Mouse (Mus musculus) c-Kit-negative CD71-positive TER-119-positive erythroid progenitor cells, embryonic 14.5 days (primary cell): ENCODE results near the gene Swap70.

ENCODE experiments used
- DNase-seq: peaks from one replicate; pipeline ENCODE4 v3.0.0-alpha.2; 2013; ENCODE audit warnings: low read depth, low spot score

Swap70 gene

GRCm38 (mm10) chr7:110237837-110238451 is 16.4 kb downstream of the Swap70 start:
- no peak for DNase-seq

GRCm38 (mm10) chr7:110239590-110239989 is 18.1 kb downstream of the Swap70 start:
- DNase-seq: no peak

DNA sequence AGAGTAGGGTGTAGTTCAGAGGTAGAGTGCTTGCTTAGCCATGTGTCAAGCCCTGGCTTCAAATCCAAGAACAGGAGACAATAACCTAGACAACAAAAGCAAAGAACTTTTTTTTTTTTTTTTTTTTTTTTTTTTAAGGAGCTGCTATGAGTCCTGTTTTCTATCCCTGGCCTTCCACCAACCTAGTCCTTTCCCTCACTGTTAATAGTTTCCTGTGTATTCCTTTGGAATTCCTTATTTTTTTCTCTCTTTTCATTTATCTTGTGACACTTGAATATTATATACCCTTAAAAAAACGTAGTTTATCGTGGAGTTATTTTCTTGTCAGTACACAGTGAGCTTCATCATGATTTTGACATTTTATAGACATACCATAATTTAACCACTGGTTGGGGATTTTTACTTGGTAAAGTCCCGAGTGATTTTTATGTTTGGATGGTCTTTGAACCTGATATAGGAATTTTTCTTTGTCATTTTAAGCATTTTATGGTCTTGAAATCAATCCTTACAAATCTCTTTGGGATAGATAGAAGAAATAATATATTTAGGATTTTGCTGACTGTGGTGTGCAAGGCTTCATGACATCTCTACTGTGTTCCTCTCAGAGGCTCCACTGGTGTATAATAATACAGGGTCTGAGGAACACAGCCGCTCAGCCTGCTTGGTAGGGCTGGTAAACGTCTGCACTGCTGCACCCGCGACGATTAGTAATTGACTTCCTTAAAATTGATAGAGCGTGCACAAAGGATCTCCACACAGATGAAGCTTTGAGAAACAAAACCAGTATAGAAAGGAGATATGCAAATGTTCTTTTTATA is 20.2 kb downstream of the Swap70 start:
- DNase-seq: no peak

DNA sequence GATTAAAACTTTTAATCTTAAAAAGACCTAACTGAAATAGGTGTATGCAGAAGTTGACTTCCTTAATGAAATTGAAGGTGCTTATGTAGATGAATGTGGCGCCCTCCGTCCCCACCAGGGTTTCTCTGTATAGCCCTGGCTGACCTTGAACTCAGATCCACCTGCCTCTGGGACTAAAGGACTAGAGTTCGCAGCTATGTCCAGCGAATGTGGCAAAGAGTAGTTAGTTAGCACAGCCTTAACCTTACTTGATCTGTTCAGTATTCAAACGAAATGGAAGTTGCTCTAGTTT is 20.7 kb downstream of the Swap70 start:
- no peak for DNase-seq

DNA sequence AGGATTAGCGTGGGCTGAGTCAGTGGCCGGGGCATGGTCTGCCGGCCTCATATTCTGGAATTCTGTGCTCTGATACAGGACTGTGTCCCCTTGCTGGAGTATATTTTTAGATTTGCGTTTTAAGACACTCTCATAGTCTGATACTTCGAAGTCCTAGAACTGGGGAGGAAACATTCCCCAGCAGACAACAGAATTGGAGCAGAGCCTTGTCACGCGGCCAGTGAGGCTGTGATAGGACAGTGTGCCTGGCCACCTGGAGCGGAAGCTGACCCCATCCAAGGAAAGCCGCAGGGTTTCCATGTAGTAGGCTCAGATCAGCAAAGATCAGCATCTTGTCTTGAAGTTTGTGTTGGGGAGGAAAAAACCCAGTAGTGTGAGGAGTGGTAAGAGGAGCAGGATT is 23.6 kb downstream of the Swap70 start:
- no peak for DNase-seq

- no peak for DNase-seq
Measured at GRCm38 (mm10) chr7:110246526-110246925, 25.0 kb downstream of the Swap70 start.

GRCm38 (mm10) chr7:110247801-110248200 is 26.3 kb downstream of the Swap70 start:
- no peak for DNase-seq

- DNase-seq: no peak
Measured at GRCm38 (mm10) chr7:110248677-110249076, 27.2 kb downstream of the Swap70 start.

DNA sequence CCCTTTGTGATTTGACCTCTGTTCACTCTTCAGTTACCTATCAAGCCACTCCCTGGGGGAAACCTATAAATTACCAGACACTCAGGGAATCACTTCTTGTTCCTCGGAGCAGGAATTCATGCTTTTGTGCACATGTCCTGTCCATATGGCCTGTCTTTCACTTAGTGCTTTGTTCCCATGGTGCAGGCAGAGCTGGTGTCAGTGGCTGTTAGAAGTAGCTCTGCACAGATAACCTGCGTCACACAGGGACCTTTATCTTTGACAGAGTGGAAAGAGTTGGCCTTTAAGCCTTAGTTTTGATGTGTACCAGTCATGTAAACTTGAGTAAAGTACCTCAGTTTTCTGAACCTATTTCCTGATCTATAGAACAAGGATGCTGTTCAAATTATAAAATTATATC is 32.4 kb downstream of the Swap70 start:
- no peak for DNase-seq

- no peak for DNase-seq
Measured at GRCm38 (mm10) chr7:110254395-110254794, 32.9 kb downstream of the Swap70 start.

- no peak for DNase-seq
Measured at GRCm38 (mm10) chr7:110257059-110257458, 35.5 kb downstream of the Swap70 start.

DNA sequence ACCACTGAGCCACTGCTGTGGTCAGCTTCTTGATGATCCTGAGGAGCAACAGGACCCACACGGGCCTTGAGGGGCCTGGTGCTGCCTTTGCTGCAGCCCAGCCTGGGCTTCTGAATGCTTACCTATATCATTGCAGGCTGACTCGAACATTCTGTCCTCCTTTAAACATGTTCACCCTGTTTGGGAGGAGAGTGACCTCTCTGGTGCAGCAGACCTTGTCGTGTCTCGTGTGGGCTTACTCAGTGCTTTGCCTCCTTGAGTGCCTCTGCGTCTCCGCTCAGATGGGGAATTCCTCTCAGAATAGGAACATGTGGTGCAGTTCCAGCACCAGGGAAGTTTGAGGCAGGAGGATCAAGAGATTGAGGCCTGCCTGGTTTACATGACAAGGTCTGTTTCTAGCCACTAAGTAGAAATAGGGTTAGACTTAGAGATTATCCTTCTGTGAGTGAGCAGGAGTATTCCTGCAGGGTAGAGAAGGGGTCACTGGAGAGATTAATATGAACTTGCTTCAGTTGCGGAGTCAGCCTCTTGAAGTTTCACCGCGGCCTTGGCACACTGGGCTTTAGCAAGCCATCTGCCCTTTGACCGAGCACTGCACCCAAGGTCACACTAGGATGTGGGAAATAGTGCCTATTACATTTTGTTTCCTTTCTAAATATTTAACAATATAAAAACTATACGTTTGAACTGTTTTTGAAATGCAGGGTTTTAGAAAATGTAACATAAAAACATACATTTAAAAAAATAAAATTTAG is 36.9 kb downstream of the Swap70 start:
- no peak for DNase-seq

DNA sequence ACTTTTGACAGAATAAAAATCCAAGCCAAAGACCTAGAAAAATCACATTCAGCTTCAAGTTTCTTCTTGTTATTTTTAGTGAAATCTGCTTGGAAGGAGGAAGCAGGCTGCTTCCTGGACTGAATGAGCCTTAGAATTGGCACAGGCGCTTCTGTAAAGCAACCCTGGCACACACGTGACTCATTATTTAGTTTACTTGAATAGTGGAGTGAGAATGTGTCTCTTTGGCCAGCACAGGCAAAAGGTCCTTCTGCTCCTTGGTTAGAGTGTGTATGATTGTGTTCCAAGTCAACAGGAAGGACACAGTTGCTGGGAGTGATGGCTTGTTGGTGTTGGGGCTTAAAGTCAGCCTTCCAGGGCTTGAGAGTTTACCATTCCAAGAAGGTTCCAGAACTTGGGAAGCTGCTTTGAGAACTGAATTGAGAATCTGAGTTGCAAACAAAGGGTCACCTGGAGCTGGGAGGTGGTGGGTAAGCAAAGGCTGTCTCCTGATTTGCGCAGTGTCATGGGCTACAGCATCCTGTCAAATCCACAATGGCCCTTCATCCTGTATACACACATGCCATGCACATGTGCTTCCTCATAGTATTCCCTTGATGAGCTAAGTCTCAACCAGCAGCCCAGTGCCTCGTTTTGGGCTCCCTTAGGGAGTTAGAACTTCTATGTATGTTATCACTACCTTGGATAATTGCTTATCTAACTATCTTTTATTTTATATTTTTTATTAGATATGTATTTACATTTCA is 38.6 kb downstream of the Swap70 start:
- no peak for DNase-seq

- DNase-seq: no peak
Measured at GRCm38 (mm10) chr7:110261807-110262206, 40.3 kb downstream of the Swap70 start.

GRCm38 (mm10) chr7:110262661-110263060 is 41.1 kb downstream of the Swap70 start:
- DNase-seq: no peak

DNA sequence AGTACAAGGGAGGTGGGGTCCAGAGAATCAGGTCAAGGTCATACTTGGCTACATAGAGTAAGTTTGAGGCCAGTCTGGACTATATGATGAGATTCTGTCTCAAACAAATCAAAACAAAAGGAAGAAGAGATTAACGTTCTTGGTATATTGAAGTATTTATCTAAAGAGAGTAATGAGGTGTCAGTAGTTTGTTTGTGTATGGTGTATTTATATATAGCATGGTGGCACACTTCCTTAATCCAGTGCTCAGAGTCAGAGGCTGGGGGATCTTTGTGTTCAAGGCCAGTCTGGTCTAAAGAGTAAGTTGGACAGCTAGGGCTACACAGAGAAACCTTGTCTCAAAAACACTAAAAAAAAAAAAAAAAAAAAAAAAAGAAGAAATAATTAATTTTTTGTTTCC is 42.0 kb downstream of the Swap70 start:
- no peak for DNase-seq

DNA sequence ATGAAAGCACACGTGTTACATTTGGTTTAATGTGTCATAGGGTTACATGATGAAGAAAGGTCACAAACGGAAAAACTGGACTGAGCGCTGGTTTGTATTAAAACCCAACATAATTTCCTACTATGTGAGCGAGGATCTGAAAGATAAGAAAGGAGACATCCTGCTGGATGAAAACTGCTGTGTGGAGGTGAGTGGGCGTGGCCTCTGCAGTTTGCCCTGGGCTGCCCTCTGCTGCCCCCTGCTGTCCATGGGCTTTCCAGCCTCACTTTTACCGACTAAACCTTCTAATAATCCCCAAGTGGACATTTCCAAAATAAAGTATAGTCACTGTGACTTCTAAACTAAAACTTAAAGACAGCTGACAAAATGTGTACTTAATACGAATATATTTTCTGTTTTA is 44.3 kb downstream of the Swap70 start:
- DNase-seq: peak; percentile 73

GRCm38 (mm10) chr7:110267014-110267413 is 45.5 kb downstream of the Swap70 start:
- DNase-seq: no peak

DNA sequence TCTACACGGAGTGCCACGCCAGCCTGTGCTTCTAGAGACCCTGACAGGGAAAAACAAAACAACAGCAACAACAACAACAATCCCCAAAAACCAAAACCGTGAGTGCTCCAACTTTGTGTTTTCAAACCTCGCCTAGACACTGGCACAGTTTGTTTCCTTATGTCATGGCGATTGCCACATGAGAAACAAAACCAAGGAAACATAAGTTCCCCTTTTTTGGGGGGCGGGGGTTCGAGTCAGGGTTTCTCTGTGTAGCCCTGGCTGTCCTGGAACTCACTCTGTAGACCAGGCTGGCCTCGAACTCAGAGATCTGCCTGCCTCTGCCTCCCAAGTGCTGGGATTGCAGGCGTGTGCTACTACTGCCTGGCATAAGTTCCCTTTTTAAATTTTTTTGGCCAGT is 46.5 kb downstream of the Swap70 start:
- DNase-seq: no peak

- DNase-seq: no peak
Measured at GRCm38 (mm10) chr7:110268511-110268910, 47.0 kb downstream of the Swap70 start.

GRCm38 (mm10) chr7:110269777-110270176 is 48.3 kb downstream of the Swap70 start:
- DNase-seq: no peak

DNA sequence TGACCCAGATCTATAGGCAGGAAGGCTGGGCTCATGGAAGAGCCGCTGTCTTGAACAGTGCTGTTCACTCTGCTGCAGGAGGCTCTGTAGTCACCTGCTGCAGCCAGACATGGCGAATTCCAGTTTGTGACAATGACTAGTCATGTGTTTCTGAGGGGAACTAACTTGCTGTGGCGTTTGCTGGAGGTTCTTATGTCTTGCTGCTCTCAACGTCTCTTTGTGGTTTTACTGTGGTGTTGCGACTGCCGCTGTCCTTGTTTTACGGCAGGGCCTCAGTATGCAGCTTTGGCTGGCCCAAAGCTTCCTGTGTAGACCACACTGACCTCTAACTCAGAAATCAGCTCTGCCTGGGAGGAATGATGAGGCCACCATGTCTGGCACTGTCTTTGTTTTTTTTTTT is 48.9 kb downstream of the Swap70 start:
- no peak for DNase-seq
